Mouse (Mus musculus) adrenal gland, postnatal 25 days (tissue): Measurements from ENCODE around the gene Smr3a. TPM values are rescaled to one million over a fixed set of nuclear protein-coding genes. Genes with fewer than 3 reads are reported as not detected.

Experiments
- DNase-seq: peaks from one replicate; pipeline ENCODE4 v3.0.0; 2021; ENCODE audit warnings: mixed read lengths
- long read RNA-seq: library from polyadenylated mRNA; stranded (forward); transcript quantifications from one replicate; pipeline ENCODE4 v2.0.0, GENCODE M21; 2021
- total RNA-seq: library from RNA; stranded (reverse); gene quantifications from 2 replicates; pipeline ENCODE4 v1.2.3, GENCODE M21; 2021

The Smr3a gene
- total RNA-seq: not detected in 2 replicates
- long read RNA-seq: 0 reads

GRCm38 (mm10) chr5:88002249-88002648 is at the start of gene Smr3a:
Smr3a (plus strand) TSS chr5:88002549.
- DNase-seq: no peak

- no peak for DNase-seq
Observed at GRCm38 (mm10) chr5:87969201-87969600, 33.1 kb upstream of the Smr3a start, which contains the start of the genes 2310003L06Rik and Gm28434. 2310003L06Rik (plus strand) TSS chr5:87969459. Gm28434 (plus strand) TSS chr5:87969517.

GRCm38 (mm10) chr5:87979139-87979538 is 23.2 kb upstream of the Smr3a start, which contains the start of gene Cabs1:
Cabs1 (plus strand) TSS chr5:87979439.
- no peak for DNase-seq

GRCm38 (mm10) chr5:87982468-87983214 is 19.7 kb upstream of the Smr3a start:
- DNase-seq: no peak

- DNase-seq: no peak
Observed at GRCm38 (mm10) chr5:88005241-88005640, 2.9 kb downstream of the Smr3a start.

Other genes with a start within 250 kb of the Smr3a start
- gene Csn1s2a, start 228.0 kb upstream of the Smr3a start, total RNA-seq: not detected in 2 replicates
- gene Csn1s2b, start 194.5 kb upstream of the Smr3a start, total RNA-seq: not detected in 2 replicates
- not detected in 2 replicates for gene Prr27, start 176.9 kb upstream of the Smr3a start, total RNA-seq
- not detected in 2 replicates for gene Odam, start 117.5 kb upstream of the Smr3a start, total RNA-seq
- not detected in 2 replicates for gene Csn3, start 77.0 kb upstream of the Smr3a start, total RNA-seq
- not detected in 2 replicates for gene 2310003L06Rik, start 33.1 kb upstream of the Smr3a start, total RNA-seq
- gene Gm28434, start 33.0 kb upstream of the Smr3a start, total RNA-seq: not detected in 2 replicates
- not detected in 2 replicates for gene Cabs1, start 23.1 kb upstream of the Smr3a start, total RNA-seq
- not detected in 2 replicates for gene Smr2, start 84.0 kb downstream of the Smr3a start, total RNA-seq
- not detected in 2 replicates for gene Gm11116, start 109.0 kb downstream of the Smr3a start, total RNA-seq
- not detected in 2 replicates for gene Gm11115, start 151.6 kb downstream of the Smr3a start, total RNA-seq